Mouse (Mus musculus): ENCODE results near the gene Asb18. TPM values are rescaled to one million over a fixed set of nuclear protein-coding genes. Genes with fewer than 3 reads are reported as not detected.

The Asb18 gene
- total and polyA plus RNA-seq, 3 experiments: 20.7 to 35.3 (median 22.9) TPM

GRCm38 (mm10) chr1:89909796-89910195 lies 104.7 kb downstream of the Asb18 start:
- H3K4me1 ChIP-seq (ENCODE audit: control insufficient read depth, insufficient read depth, low read length): no peaks in the 10 kb centered on the region
- 94% methylated on average over 8 of the region's 8 CpGs for WGBS
- no peaks in the 10 kb centered on the region for H3K79me2 ChIP-seq (replicated peaks; ENCODE audit: control insufficient read depth, insufficient read depth, low read length)
- intact Hi-C loops (cut with DNase I): no loop called here
- H3K27ac ChIP-seq: no peak overlapping the region
- H3K36me3 ChIP-seq (ENCODE audit: control insufficient read depth, insufficient read depth, low read length): no peaks in the 10 kb centered on the region
- TF ChIP-seq EP300 (IDR thresholded peaks at IDR 0.05; ENCODE audit: insufficient read depth, low read depth, low read length) (no peak), CTCF (IDR thresholded peaks at IDR 0.05) (no peak), POLR2A (IDR thresholded peaks at IDR 0.05; ENCODE audit: insufficient read depth, low read depth, low read length) (no peak)
- no peaks in the 10 kb centered on the region for H3K27me3 ChIP-seq (ENCODE audit: control insufficient read depth, insufficient read depth, low read length)
- DNase-seq: no peak
- no peak overlapping the region for H3K9ac ChIP-seq (ENCODE audit: low read depth, low read length)
- no peak overlapping the region for H3K4me3 ChIP-seq

- Histone ChIP-seq H3K4me1 (ENCODE audit: control insufficient read depth, insufficient read depth, low read length) (no peaks in the 10 kb centered on the region), H3K36me3 (ENCODE audit: control insufficient read depth, insufficient read depth, low read length) (no peaks in the 10 kb centered on the region), H3K9ac (ENCODE audit: low read depth, low read length) (no peak overlapping the region), H3K27ac (no peak overlapping the region), H3K27me3 (ENCODE audit: control insufficient read depth, insufficient read depth, low read length) (no peaks in the 10 kb centered on the region), H3K79me2 (replicated peaks; ENCODE audit: control insufficient read depth, insufficient read depth, low read length) (no peaks in the 10 kb centered on the region), H3K4me3 (no peak overlapping the region)
- DNase-seq: no peak
- intact Hi-C loops (cut with DNase I): no loop called here
- WGBS: 77% methylated on average over 1 of the region's 1 CpGs
- no peak for TF ChIP-seq POLR2A (IDR thresholded peaks at IDR 0.05; ENCODE audit: insufficient read depth, low read depth, low read length)
- no peak for TF ChIP-seq EP300 (IDR thresholded peaks at IDR 0.05; ENCODE audit: insufficient read depth, low read depth, low read length)
- no peak for TF ChIP-seq CTCF (IDR thresholded peaks at IDR 0.05)
Measured at GRCm38 (mm10) chr1:89902641-89903040, 111.8 kb downstream of the Asb18 start.

GRCm38 (mm10) chr1:89902236-89902635 lies 112.2 kb downstream of the Asb18 start:
- Histone ChIP-seq H3K9ac (ENCODE audit: low read depth, low read length) (no peak overlapping the region), H3K36me3 (ENCODE audit: control insufficient read depth, insufficient read depth, low read length) (no peaks in the 10 kb centered on the region), H3K27me3 (ENCODE audit: control insufficient read depth, insufficient read depth, low read length) (no peaks in the 10 kb centered on the region), H3K79me2 (replicated peaks; ENCODE audit: control insufficient read depth, insufficient read depth, low read length) (no peaks in the 10 kb centered on the region), H3K4me1 (ENCODE audit: control insufficient read depth, insufficient read depth, low read length) (no peaks in the 10 kb centered on the region), H3K4me3 (no peak overlapping the region), H3K27ac (no peak overlapping the region)
- DNase-seq: no peak
- intact Hi-C loops (cut with DNase I): no loop called here
- no peak for TF ChIP-seq EP300 (IDR thresholded peaks at IDR 0.05; ENCODE audit: insufficient read depth, low read depth, low read length)
- TF ChIP-seq POLR2A (IDR thresholded peaks at IDR 0.05; ENCODE audit: insufficient read depth, low read depth, low read length): no peak
- no peak for TF ChIP-seq CTCF (IDR thresholded peaks at IDR 0.05)
- WGBS: 89% methylated on average over 2 of the region's 2 CpGs

GRCm38 (mm10) chr1:89901381-89901780 lies 113.1 kb downstream of the Asb18 start:
- DNase-seq: no peak
- intact Hi-C loops (cut with DNase I): no loop called here
- Histone ChIP-seq H3K27ac (no peak overlapping the region), H3K36me3 (ENCODE audit: control insufficient read depth, insufficient read depth, low read length) (no peaks in the 10 kb centered on the region), H3K79me2 (replicated peaks; ENCODE audit: control insufficient read depth, insufficient read depth, low read length) (no peaks in the 10 kb centered on the region), H3K4me3 (no peak overlapping the region), H3K4me1 (ENCODE audit: control insufficient read depth, insufficient read depth, low read length) (no peaks in the 10 kb centered on the region), H3K27me3 (ENCODE audit: control insufficient read depth, insufficient read depth, low read length) (no peaks in the 10 kb centered on the region), H3K9ac (ENCODE audit: low read depth, low read length) (no peak overlapping the region)
- WGBS: 80% methylated on average over 4 of the region's 4 CpGs
- TF ChIP-seq POLR2A (IDR thresholded peaks at IDR 0.05; ENCODE audit: insufficient read depth, low read depth, low read length): no peak
- TF ChIP-seq CTCF (IDR thresholded peaks at IDR 0.05): no peak
- TF ChIP-seq EP300 (IDR thresholded peaks at IDR 0.05; ENCODE audit: insufficient read depth, low read depth, low read length): no peak

Other genes starting within 250 kb of the Asb18 start
- gene Gbx2, start 83.5 kb downstream of the Asb18 start, total RNA-seq (2021): under 1 TPM; 0.18 to 0.21 TPM
- 0.12 and 0.14 TPM in 2 replicates for gene Gbx2, start 83.5 kb downstream of the Asb18 start, polyA plus RNA-seq (2012; rRNA removed)
- gene Iqca, start 138.7 kb upstream of the Asb18 start, total RNA-seq (2021): not detected
- gene Iqca, start 138.7 kb upstream of the Asb18 start, polyA plus RNA-seq (2012; rRNA removed): 0.43 TPM in 1 of 2 replicates, not detected in the other
- gene Ackr3, start 189.3 kb upstream of the Asb18 start, total RNA-seq (2021): 10 to 100 TPM; 56.5 to 58.0 TPM
- 186 and 351 TPM in 2 replicates for gene Ackr3, start 189.3 kb upstream of the Asb18 start, polyA plus RNA-seq (2012; rRNA removed)

All from heart, adult 2 months (tissue).